Mouse (Mus musculus) lung, postnatal 4 days (tissue): ENCODE data around the gene Ncf1.

Experiments used
- DNase-seq, 2 experiments: peaks; one replicate each; pipeline ENCODE4 v3.0.0; 2021

Gene Ncf1

DNA sequence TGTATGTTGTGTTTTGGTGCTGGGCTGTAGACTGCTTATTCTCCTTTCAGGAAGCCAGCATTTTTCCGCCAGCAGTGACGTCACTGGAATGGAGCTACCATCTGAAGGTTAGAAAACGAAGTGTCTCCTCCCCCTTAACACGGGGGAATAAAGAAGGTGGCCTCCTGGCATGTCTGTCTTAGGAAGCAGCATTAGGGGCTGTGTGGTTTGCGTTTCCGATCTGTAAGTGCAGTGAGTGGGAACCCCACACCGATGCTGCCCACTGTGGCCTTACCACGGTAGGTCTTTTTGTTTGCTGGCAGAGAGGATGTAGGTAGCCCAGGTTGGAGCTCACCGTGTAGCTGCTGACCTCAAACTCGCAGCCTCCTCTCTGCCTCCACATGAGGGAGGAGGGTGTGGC lies 22.7 kb downstream of the Ncf1 start:
- DNase-seq, result no peak

DNA sequence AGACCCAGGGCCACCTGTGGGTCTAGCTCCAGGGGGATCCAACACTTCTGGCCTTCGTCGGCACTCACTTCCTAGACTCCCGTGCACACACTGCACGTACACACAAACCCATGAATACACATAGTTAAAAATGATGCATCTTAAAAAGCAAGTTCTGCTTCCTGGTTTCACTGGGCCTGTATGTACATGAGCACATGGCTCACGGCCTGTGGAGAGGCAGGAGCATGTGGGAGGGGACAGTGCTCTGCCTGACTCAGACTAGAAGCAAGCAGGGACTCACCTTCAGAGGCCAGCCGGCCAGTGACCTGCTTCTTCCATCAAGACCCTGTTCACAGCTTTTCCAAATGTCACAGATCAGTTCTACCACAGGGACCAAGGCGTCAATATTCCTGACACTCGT lies 35.8 kb downstream of the Ncf1 start:
- no peak for DNase-seq

DNA sequence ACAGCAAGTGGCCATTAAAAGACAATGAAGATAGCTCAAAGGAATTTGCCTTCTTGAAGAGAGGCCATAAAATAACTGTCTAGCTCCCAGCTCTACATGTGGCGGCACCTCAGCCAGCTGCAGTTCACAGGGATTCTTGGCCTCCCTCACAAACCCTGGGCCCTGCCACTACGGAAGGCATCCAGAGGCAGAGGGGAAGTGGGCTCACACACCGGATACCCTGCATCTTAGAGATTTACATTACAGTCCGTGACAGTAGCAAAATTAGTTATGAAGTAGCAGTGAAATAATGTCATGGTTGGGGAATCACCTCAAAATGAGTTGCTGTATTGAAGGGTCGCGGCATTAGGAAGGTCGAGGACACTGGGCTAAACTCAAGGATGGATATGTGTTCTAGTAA lies 40.9 kb downstream of the Ncf1 start:
- no peak for DNase-seq

DNA sequence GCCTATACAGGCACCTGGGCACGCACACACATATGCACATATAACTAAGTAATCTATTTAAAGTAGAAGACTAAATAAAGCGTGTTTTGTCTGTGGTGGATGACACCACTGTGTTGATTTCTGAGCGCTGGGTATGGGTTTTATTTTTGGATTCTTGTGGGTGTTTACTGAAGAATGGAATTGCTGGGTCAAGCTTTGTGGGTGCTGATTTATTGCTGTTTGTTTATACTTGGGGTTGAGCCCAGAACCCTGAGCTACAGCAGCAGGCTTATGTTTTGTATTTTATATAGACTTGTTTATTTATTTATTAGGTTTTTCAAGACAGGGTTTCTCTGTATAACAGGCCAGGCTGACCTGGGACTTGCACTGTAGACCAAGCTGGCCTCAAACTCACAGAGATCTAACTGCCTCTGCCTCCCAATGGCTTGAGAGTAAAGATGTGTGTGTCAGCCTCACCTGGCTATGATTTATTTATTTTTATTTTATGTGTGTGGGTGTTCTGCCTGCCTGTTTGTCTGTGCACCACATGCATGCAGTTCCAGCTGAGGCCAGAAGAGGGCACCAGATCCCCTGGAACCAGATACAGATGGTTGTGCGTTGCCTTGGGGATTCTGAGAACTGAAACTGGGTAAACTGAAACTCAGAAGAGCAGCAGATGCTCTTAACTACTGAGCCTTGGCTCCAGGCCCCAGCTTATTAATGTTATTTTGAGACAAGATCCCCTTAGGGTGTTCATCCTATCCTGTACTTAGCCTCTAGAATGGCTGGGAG lies 42.3 kb downstream of the Ncf1 start:
- DNase-seq, result peak; percentile 47 to 75

DNA sequence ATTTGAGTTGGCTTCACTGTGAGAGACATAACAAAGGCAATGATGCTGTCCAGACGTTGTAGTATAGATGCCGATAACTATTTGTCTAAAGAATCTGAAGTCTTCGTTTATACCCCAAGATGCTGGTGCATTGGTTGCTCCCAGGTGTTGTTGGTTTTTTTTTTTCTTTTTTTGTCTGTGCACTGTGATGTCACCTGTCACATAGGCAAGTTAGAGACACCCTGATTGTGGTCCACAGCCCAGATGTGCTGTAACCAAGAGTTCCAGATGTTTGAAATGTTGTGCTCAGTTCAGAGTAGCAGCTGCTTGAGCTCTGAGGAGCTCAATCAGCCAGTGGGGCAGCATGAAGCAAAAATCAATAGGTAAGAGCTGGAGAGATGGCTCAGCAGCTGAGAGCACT lies 43.4 kb downstream of the Ncf1 start:
- no peak for DNase-seq

DNA sequence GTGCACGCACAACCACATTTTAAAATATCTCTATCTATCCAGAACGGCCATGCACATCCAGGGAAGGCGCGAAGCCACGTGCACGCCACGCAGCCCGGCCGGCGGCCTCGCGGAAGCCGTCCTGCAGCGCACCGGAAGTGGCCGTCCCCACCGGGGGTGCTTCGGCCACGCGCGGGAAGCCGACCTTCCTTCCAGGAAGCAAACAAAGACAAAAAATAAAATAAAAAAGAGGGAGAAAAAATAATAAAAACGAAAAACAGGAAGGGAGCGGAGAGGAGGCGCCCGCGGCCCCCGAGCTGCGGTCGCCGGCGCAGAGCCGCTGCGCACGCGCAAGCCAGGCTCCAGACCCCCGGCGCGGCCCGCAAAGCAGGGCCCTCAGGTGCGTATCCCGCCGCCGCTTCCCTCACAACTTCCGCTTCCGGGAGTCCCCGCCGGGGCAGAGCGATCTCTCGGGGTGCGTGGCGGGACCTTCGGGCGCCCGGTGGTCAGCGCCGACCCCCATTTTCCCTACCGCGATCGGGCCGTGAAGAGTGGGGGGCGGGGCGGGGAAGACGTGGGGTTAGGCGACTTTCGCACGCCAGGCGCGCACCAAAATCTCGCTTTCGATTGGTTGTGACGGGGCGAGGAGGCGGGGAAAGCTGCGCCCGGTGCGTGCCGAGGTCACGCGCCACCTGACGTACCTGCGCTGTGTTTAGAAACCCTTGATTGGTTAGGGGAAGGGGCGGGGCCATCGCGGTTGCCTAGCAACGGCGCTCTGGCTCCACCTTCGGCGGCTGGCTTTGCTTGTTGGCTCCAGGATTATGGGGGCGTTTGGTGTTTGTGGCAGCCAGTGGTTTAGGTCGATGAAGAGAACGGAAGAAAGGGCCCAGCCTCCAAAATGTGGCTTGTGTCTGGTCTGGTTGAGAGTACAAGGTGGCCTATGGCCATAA lies 45.3 kb downstream of the Ncf1 start, which contains the start of gene Gtf2ird2:
Gene Gtf2ird2 (plus strand): TSS at position 140 of the 929 bp plus-strand sequence.
- peak; percentile 99 for DNase-seq

DNA sequence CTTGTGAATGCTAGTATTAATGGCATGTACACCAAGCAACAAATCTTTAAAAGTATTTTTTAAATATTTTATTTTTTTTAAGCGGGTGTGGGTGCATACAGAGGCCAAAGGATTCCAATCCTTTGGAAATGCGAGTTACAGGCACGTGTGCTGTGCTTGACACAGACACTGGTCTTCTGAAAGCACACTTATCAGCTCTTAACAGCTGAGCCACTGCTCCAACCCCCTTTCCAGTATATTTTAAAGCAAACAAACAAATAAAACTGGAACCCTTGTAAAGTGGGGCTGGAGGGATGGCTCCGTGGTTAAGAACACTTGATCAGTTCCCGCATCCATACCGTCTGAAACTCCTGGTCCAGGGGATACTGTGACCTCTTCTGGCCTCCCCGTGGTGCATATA lies 46.3 kb downstream of the Ncf1 start:
- DNase-seq, result no peak

DNA sequence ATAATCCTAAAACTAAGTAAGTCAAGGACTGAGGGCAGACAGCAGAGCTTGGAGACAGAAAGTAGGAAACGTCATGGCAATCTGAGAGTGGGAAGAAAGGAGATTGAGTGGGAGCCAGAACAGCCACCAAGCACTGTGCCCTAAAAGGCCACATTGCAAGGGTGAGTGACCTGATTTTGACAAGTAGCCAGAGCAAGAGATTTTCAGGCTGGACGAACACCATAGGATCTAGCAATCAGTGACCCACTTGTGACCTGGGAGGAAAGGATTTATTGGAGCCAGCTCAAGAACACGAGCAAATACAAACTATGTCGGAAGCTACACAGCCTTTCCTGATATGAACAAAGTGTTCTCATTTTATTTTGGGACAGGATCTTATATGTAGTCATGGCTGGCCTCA lies 46.7 kb downstream of the Ncf1 start:
- peak in 1 of 2 experiments; percentile 38 for DNase-seq

DNA sequence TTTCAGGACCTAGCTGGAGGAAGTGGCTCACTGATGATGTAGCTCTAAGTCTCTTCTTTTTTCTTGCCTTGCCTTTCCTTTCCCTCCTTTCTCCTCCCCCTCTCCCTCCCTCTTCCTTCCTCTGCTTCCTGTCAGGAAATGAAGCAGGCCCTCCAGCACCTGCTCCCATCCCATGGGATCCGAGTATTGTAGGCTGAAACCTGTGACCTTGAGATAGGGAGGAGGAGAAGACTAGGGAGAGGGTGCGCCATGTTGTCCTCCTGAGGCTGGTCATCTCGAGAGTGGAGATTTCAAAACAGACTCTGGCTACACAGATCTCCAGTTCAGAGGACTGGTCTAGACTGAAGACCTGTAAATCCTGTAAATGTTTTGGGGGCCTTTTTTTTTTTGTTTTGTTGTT lies 47.3 kb downstream of the Ncf1 start:
- DNase-seq, result no peak

DNA sequence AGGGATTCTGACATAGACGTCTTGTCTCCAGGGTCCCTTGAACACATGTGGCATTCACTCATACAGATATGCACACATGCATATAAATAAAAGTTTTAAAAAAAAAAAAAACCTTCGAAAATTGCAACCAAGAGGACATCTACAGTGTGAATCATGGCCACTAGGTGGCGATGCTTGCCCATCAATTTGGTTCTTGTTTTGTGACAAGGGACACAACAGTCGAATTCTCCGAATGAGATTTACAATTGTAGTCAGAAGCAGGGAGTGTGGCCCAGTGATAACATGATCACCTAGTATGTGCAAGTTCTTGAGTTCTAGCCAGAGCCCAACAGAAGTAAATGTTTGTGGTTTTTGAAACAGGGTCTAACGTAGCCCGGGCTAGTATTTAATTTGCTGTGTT lies 49.6 kb downstream of the Ncf1 start:
- DNase-seq, result peak; percentile 76 to 89

DNA sequence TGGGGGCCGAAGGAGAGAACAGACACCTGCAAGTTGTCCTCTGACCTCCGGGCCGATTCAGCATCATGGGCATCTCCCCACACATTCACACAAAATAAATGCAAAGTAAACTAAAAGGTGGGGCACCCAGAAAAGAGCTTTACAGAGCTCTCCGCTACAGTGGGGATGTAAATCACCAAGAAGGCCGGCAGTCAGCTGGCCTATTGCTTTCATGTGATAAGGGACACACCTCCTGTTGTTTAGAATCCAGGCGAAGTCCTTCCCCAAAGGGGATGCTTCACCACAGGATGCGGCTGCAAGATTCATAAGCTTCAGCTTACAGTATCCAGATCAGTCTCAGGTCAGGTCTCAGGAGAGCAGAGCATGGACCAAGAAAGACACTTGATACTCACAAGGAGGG lies 50.9 kb downstream of the Ncf1 start:
- DNase-seq, result no peak

DNA sequence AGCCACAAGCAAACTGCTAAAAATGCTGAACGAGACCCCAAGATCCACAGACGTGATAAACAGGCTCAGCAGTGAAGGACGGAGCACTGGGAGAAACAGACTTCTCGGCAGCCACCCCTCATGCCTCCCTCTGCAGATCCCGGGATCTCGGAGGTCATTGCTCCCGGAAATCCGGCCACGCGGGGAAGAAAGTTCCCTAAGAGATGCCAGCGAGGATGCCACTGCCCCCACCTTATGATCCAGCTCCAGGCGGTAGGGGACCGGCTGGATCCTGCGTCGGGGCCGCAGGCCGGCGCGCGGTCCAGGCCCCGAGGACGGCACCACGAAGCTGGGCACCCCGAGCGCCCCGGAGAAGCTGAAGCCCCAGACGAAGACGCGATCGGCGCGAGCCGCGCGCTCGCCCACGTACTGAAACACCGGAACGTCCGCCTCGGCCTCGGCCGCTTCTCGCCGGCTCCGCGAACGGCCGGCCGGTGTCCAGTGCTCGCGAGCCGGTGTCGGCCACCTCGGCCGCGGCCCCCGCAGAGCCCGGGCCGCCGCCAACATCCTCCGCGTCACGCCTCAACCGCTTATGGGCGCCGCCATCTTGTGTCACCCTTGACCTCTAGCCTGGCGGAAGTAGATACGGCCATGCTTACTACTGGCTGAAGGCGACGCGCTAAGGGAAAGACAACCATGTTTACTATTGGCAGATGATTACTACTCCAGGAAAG lies 53.1 kb downstream of the Ncf1 start, which contains the start of gene Rcc1l:
Gene Rcc1l (minus strand): TSS at position 606 of the 713 bp plus-strand sequence.
- DNase-seq, result peak; percentile 88

DNA sequence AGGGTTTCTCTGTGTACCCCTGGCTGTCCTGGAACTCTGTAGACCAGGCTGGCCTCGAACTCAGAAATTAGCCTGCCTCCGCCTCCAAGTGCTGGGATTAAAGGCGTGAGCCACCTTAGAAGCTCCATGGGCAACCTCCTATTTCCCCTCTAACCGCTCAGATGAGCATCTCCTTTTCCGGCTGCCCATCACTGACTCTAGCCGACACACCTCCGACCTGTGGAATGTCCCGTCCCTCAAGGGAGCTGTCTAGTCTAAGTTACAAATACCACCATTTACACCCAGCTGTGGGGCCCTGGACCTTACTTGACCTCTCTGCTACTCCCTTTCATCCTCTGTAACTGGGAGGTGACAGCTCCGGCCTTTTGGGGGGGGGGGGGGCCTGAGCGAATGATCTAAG lies 53.7 kb downstream of the Ncf1 start:
- no peak for DNase-seq

DNA sequence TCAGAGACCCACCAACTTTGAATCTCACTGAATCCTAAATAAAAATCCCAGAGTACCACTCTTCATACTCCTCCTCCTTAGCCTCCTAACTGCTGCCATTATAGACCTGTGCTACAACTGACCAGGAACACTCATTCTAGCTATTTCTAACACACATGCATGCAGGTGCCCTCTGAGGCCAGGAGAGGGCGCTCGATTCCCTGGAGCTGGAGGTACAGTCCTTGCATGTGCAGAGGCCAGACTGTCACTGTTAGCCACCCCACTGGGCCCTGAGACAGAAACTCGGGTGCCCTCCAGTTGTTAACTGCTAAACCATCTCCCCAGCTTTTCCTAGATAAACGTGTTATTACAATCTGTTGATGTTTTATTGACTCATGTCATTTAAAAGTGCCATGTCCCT lies 56.2 kb downstream of the Ncf1 start:
- peak in 1 of 2 experiments; percentile 59 for DNase-seq

DNA sequence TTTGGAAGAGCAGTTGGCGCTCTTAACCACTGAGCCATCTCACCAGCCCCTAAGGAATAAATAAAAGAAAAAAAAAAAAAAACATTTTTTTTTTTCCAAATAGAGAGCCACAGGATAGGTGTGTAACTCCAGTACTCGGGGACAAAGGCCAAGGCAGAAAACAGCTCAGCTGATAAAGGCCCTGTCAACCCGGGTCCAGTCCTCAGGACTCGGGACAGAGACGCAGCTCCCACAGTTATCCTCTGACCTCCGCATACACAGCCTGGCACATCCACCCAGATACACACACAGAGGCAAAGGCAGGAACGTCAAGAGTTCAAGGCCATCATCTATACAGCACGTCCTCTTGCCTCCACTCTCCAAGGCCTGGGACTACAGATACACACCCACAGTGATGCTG lies 59.3 kb downstream of the Ncf1 start:
- DNase-seq, result no peak
